Mouse (Mus musculus): Measurements from ENCODE around the gene Cd99l2. TPM values are rescaled to one million over a fixed set of nuclear protein-coding genes. Genes with fewer than 3 reads are reported as not detected.

The Cd99l2 gene
- polyA plus RNA-seq (2015; fragmentation: Nextera tagmentation; extraction: Ambion mirVana): 17.0 and 21.1 TPM in 2 replicates

DNA sequence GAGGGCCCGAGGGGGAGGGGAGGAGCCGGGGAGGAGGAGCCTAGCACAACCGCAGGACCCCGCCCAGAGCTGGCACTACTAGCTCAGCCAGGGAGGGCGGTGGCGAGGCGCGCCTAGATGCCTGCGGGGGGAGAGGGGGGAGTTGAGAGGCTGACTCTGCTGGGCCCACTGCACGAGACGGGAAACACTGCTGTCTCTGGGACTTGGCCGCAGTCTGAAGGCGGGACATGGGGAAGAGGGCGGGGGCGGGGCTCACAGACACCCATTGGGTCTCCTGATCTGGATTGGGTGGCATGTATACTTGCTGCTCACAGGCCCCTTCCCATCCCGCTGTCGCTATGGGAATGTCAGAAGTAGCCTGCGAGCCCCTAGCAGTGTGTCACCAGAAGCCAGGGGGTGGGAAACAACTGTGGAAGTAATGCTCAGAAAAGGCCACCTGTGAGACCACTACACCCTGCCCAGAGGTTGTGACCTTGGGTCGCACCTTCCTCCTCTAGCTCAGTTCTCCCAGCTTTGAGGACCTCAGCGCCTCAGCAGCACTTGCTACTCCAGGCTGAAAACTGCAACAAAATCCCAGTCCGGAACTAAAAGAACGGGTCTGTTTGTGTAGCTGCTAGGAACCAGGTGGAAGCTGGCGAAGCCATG lies at the start of gene Cd99l2:
Cd99l2 (minus strand) TSS at position 216 of the 645 bp plus-strand sequence.
- H3K4me2 ChIP-seq (replicated peaks; ENCODE audit: low read depth, low read length): peak within 1 kb of the TSS; percentile 64
- peak within 1 kb of the TSS; percentile 48 for H3K4me3 ChIP-seq (ENCODE audit: low read depth, low read length)
- ATAC-seq: peak; percentile 99
- H3K27me3 ChIP-seq (replicated peaks; ENCODE audit: insufficient read depth, low read length): no peaks in the 10 kb centered on the region
- peak; percentile 95 for DNase-seq (ENCODE audit: low spot score)
- no peaks in the 10 kb centered on the region for H3K9me3 ChIP-seq (ENCODE audit: low read length)
- TF ChIP-seq CTCF (IDR thresholded peaks at IDR 0.05): peak; percentile 52
- no peak for TF ChIP-seq EP300 (IDR thresholded peaks at IDR 0.05)
- 26% methylated on average over 13 of the region's 23 CpGs for WGBS
- no peaks in the 10 kb centered on the region for H3K4me1 ChIP-seq (ENCODE audit: insufficient read depth, low read depth, low read length)
- H3K9ac ChIP-seq (replicated peaks; ENCODE audit: low read depth): peak within 1 kb of the TSS; percentile 58
- H3K36me3 ChIP-seq (ENCODE audit: insufficient read depth, low read length): no peaks in the 10 kb centered on the region
- peak within 1 kb of the TSS; percentile 86 for H3K27ac ChIP-seq (ENCODE audit: low read length)

DNA sequence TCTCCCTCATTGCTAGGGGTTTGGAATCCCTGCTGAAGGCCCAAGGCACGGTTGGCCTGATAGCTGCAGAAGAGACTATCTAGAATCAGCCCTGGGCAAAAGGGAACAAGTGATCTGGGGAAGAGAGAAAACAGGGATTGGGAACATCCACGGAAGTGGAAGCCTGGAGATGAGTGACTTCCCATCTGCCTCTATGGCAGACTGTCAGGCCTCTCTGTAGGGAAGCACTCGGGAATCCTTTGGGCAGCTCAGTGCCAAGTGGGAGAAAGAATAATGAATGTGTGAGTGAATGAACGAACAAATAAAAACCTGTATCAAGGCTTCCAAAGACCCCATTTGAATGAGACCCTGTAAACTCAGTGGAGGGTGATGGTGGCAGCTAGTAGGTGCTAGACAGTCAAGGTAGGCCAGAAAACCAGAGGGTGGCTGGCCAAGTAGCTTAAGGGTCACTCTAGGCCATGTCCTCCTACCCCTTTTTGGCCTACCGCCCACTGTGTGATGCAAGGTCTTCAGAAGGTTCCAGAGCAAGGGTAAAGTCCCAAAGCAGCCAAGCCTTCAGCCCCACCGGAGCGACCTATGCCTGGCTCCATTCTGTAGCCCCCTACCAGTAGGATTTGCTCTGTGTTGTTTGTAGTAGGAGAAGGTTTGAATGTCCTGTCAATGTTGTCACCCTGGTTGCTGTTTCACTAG lies 48.3 kb upstream of the Cd99l2 start:
- DNase-seq (ENCODE audit: low spot score) (no peak), ATAC-seq (peak; percentile 38; the same call in 1 of the 2 replicates)
- H3K4me1 ChIP-seq (ENCODE audit: insufficient read depth, low read depth, low read length): no peaks in the 10 kb centered on the region
- H3K27me3 ChIP-seq (replicated peaks; ENCODE audit: insufficient read depth, low read length): no peaks in the 10 kb centered on the region
- no peak overlapping the region for H3K27ac ChIP-seq (ENCODE audit: low read length)
- no peak for TF ChIP-seq EP300 (IDR thresholded peaks at IDR 0.05)
- TF ChIP-seq CTCF (IDR thresholded peaks at IDR 0.05): no peak
- no peaks in the 10 kb centered on the region for H3K9me3 ChIP-seq (ENCODE audit: low read length)
- no peaks in the 10 kb centered on the region for H3K36me3 ChIP-seq (ENCODE audit: insufficient read depth, low read length)
- no peak overlapping the region for H3K9ac ChIP-seq (replicated peaks; ENCODE audit: low read depth)
- H3K4me2 ChIP-seq (replicated peaks; ENCODE audit: low read depth, low read length): no peak overlapping the region
- WGBS: 64% methylated on average over 7 of the region's 7 CpGs
- H3K4me3 ChIP-seq (ENCODE audit: low read depth, low read length): no peak overlapping the region

DNA sequence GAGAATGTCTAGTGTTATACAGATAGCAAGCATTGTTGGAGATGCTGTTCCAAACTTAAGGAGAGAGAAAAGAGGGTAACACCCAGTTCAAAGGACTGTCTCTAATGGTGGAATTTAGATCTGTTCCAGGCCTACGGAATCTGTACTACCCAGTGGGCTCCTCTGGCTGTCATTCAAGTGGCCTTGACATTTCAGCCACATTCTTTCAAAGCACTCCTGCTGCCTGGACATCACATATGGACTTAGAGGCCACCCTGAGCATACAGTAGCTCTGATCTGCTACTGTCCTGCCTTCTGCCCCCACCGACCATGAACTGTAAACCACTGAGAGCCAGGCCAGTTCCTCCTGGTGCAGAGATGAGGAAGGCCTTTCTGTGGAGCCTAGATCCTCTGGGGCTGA lies 45.1 kb upstream of the Cd99l2 start:
- no peak overlapping the region for H3K4me2 ChIP-seq (replicated peaks; ENCODE audit: low read depth, low read length)
- no peak overlapping the region for H3K4me3 ChIP-seq (ENCODE audit: low read depth, low read length)
- H3K4me1 ChIP-seq (ENCODE audit: insufficient read depth, low read depth, low read length): no peaks in the 10 kb centered on the region
- no peak for DNase-seq (ENCODE audit: low spot score)
- H3K27ac ChIP-seq (ENCODE audit: low read length): no peak overlapping the region
- no peaks in the 10 kb centered on the region for H3K9me3 ChIP-seq (ENCODE audit: low read length)
- no peak for ATAC-seq
- WGBS: 57% methylated on average over 2 of the region's 2 CpGs
- no peaks in the 10 kb centered on the region for H3K27me3 ChIP-seq (replicated peaks; ENCODE audit: insufficient read depth, low read length)
- no peak overlapping the region for H3K9ac ChIP-seq (replicated peaks; ENCODE audit: low read depth)
- H3K36me3 ChIP-seq (ENCODE audit: insufficient read depth, low read length): no peaks in the 10 kb centered on the region
- TF ChIP-seq EP300 (IDR thresholded peaks at IDR 0.05): no peak
- TF ChIP-seq CTCF (IDR thresholded peaks at IDR 0.05): no peak

DNA sequence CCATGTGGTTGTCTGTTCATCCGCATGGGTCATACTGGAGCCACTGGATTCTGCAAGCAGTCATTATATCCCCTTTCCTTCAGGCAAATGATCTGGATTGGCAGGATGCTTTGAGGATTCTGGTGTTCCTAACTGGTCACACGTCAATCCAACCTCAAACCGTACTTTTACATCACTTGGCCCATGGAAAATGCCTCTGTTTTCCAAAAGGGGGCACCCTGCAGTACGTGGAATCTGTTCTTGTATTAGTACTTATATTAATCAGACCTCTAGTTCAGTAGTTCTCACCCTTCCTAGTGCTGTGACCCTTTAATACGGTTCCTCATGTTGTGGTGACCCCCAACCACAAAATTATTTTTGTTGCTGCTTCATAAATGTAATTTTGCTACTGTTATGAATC lies 41.5 kb upstream of the Cd99l2 start:
- Histone ChIP-seq H3K27ac (ENCODE audit: low read length) (no peak overlapping the region), H3K36me3 (ENCODE audit: insufficient read depth, low read length) (no peaks in the 10 kb centered on the region), H3K4me2 (replicated peaks; ENCODE audit: low read depth, low read length) (no peak overlapping the region), H3K9ac (replicated peaks; ENCODE audit: low read depth) (no peak overlapping the region), H3K9me3 (ENCODE audit: low read length) (no peaks in the 10 kb centered on the region), H3K4me1 (ENCODE audit: insufficient read depth, low read depth, low read length) (no peaks in the 10 kb centered on the region), H3K27me3 (replicated peaks; ENCODE audit: insufficient read depth, low read length) (no peaks in the 10 kb centered on the region), H3K4me3 (ENCODE audit: low read depth, low read length) (no peak overlapping the region)
- ATAC-seq: no peak
- DNase-seq (ENCODE audit: low spot score): no peak
- 68% methylated on average over 5 of the region's 5 CpGs for WGBS
- TF ChIP-seq EP300 (IDR thresholded peaks at IDR 0.05) (no peak), CTCF (IDR thresholded peaks at IDR 0.05) (peak; percentile 26; the same call in 1 of the 2 replicates)

DNA sequence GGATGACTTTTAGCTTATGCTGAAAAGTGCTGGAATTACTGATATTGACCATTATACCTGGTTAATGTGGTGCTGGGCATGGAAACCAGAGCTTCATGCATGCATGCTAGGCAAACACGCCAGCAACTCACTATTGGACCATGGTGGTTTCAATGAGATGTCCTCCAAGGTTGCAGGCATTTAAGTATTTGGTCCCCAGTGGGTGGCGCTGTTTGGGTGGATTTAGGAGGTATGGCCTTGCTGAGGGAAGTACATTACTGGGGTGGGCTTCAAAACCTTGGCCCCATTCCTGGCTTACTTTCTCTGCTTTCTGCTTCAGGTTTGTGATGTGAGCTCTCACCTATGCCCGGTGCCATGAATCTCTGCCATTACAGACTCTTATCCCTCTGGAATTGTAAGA lies 40.0 kb upstream of the Cd99l2 start:
- Histone ChIP-seq H3K27ac (ENCODE audit: low read length) (no peak overlapping the region), H3K4me1 (ENCODE audit: insufficient read depth, low read depth, low read length) (no peaks in the 10 kb centered on the region), H3K36me3 (ENCODE audit: insufficient read depth, low read length) (no peaks in the 10 kb centered on the region), H3K4me3 (ENCODE audit: low read depth, low read length) (no peak overlapping the region), H3K27me3 (replicated peaks; ENCODE audit: insufficient read depth, low read length) (no peaks in the 10 kb centered on the region), H3K9ac (replicated peaks; ENCODE audit: low read depth) (no peak overlapping the region), H3K4me2 (replicated peaks; ENCODE audit: low read depth, low read length) (no peak overlapping the region), H3K9me3 (ENCODE audit: low read length) (no peaks in the 10 kb centered on the region)
- TF ChIP-seq CTCF (IDR thresholded peaks at IDR 0.05) (peak; percentile 31), EP300 (IDR thresholded peaks at IDR 0.05) (no peak)
- DNase-seq (ENCODE audit: low spot score) (no peak), ATAC-seq (no peak)
- WGBS: 61% methylated on average over 3 of the region's 3 CpGs

DNA sequence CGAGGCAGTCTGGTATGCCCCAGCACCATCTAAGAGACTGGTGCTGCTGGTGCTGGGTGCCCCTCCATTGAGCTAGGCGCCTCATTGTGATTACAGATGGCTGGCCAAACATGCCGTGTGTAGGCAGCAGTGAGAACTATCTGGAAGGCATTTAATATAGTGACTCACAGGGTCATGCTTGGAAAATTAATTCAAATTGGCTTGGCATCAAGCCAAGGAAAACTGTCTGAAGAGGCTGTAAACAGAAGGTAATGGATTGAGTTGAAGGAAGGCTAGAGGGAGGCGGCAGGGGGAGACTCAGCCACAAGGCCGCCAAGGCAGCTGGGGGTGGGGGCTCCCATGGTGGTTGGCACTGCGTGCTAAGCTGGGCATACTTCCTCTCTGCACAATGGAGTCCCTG lies 36.0 kb upstream of the Cd99l2 start:
- no peak overlapping the region for H3K27ac ChIP-seq (ENCODE audit: low read length)
- DNase-seq (ENCODE audit: low spot score) (peak; percentile 21), ATAC-seq (no peak)
- no peak overlapping the region for H3K9ac ChIP-seq (replicated peaks; ENCODE audit: low read depth)
- 43% methylated on average over 5 of the region's 6 CpGs for WGBS
- H3K4me1 ChIP-seq (ENCODE audit: insufficient read depth, low read depth, low read length): no peaks in the 10 kb centered on the region
- H3K27me3 ChIP-seq (replicated peaks; ENCODE audit: insufficient read depth, low read length): no peaks in the 10 kb centered on the region
- TF ChIP-seq EP300 (IDR thresholded peaks at IDR 0.05): no peak
- no peak for TF ChIP-seq CTCF (IDR thresholded peaks at IDR 0.05)
- H3K4me2 ChIP-seq (replicated peaks; ENCODE audit: low read depth, low read length): no peak overlapping the region
- H3K36me3 ChIP-seq (ENCODE audit: insufficient read depth, low read length): no peaks in the 10 kb centered on the region
- no peak overlapping the region for H3K4me3 ChIP-seq (ENCODE audit: low read depth, low read length)
- H3K9me3 ChIP-seq (ENCODE audit: low read length): no peaks in the 10 kb centered on the region
